Mouse (Mus musculus) midbrain, embryonic 12.5 days (tissue): ENCODE measurements at regions not wholly inside any gene's neighbourhood (a gene's known extent, or its start where the extent isn't known, plus 50 kb on each side); places are given as distances from the start of the nearest gene placed in this dataset.
"Not testable (repeated sequence)": the region's sequence is repeated elsewhere in the genome, so short reads cannot be mapped to it uniquely, and the experiment has no call there.

Experiments used
- ATAC-seq: fragments of 200-750 bp; cut with Nextera tagmentation; 2 replicates; pipeline ENCODE4 v1.8.0; 2017; ENCODE audit warnings: low read depth, moderate TSS enrichment, moderate library complexity; ENCODE audit not compliant: low FRiP score
- H3K27ac ChIP-seq: fragments of 300-500 bp; sonication (generic); replicated peaks from 2 replicates; pipeline ENCODE4 v1.5.1; 2016; ENCODE audit warnings: mild to moderate bottlenecking
- H3K27me3 ChIP-seq: fragments of 300-500 bp; sonication (generic); 2 replicates; pipeline ENCODE4 v1.6.1; 2016; ENCODE audit warnings: mild to moderate bottlenecking
- H3K36me3 ChIP-seq: fragments of 300-500 bp; sonication (generic); 2 replicates; pipeline ENCODE4 v1.6.1; 2016
- H3K4me1 ChIP-seq: fragments of 300-500 bp; sonication (generic); 2 replicates; pipeline ENCODE4 v1.6.1; 2016
- H3K4me2 ChIP-seq: fragments of 300-500 bp; sonication (generic); replicated peaks from 2 replicates; pipeline ENCODE4 v1.6.1; 2016; ENCODE audit warnings: mild to moderate bottlenecking, moderate library complexity
- H3K4me3 ChIP-seq: fragments of 300-500 bp; sonication (generic); 2 replicates; pipeline ENCODE4 v1.5.1; 2016; ENCODE audit warnings: mild to moderate bottlenecking
- H3K9ac ChIP-seq: fragments of 300-500 bp; sonication (generic); replicated peaks from 2 replicates; pipeline ENCODE4 v1.6.1; 2016; ENCODE audit warnings: mild to moderate bottlenecking, moderate library complexity
- H3K9me3 ChIP-seq: fragments of 300-500 bp; sonication (generic); 2 replicates; pipeline ENCODE4 v1.6.1; 2016; ENCODE audit warnings: mild to moderate bottlenecking
- WGBS: fragments of 180-500 bp; shearing (Covaris S2); methylation state at CpG from one replicate; pipeline ENCODE4 v1.1.7; 2016; 5-methylcytosine and 5-hydroxymethylcytosine counted together

GRCm38 (mm10) chr6:64948839-64949238, 93.5 kb upstream of the Smarcad1 start:
- not testable (repeated sequence) for H3K27me3 ChIP-seq, H3K27ac ChIP-seq, H3K4me1 ChIP-seq, H3K9me3 ChIP-seq, H3K9ac ChIP-seq, H3K4me2 ChIP-seq, ATAC-seq, H3K36me3 ChIP-seq, H3K4me3 ChIP-seq
- WGBS = 80% methylated on average over 5 of the region's 5 CpGs

GRCm38 (mm10) chr6:64961608-64962486, 80.5 kb upstream of the Smarcad1 start:
- Histone ChIP-seq H3K27me3 (no peaks in the 10 kb centered on the region), H3K27ac (no peak overlapping the region), H3K4me1 (peaks cover 3% of the 10 kb centered on the region; the same call in 1 of the 2 replicates), H3K9ac (no peak overlapping the region), H3K36me3 (no peaks in the 10 kb centered on the region), H3K9me3 (no peaks in the 10 kb centered on the region), H3K4me3 (no peak overlapping the region), H3K4me2 (peak overlapping the region; percentile 7; the same call in 1 of the 2 replicates)
- WGBS = 58% methylated on average over 16 of the region's 16 CpGs
- ATAC-seq = peak; percentile 55; the same call in 1 of the 2 replicates

- Histone ChIP-seq H3K27me3 (no peaks in the 10 kb centered on the region), H3K4me2 (no peak overlapping the region), H3K9me3 (no peaks in the 10 kb centered on the region), H3K4me3 (no peak overlapping the region), H3K27ac (no peak overlapping the region), H3K4me1 (peaks cover 3% of the 10 kb centered on the region; the same call in 1 of the 2 replicates), H3K9ac (no peak overlapping the region), H3K36me3 (no peaks in the 10 kb centered on the region)
- no peak for ATAC-seq
- WGBS = 59% methylated on average over 5 of the region's 5 CpGs
Observed at GRCm38 (mm10) chr6:64962612-64963011, 79.8 kb upstream of the Smarcad1 start.

- WGBS = 83% methylated on average over 6 of the region's 6 CpGs
- Histone ChIP-seq H3K27me3 (no peaks in the 10 kb centered on the region), H3K4me3 (no peak overlapping the region), H3K9ac (no peak overlapping the region), H3K27ac (no peak overlapping the region), H3K4me2 (no peak overlapping the region), H3K4me1 (peaks cover 3% of the 10 kb centered on the region; the same call in 1 of the 2 replicates), H3K36me3 (no peaks in the 10 kb centered on the region), H3K9me3 (no peaks in the 10 kb centered on the region)
- no peak for ATAC-seq
Observed at GRCm38 (mm10) chr6:64964664-64965063, 77.7 kb upstream of the Smarcad1 start.

DNA sequence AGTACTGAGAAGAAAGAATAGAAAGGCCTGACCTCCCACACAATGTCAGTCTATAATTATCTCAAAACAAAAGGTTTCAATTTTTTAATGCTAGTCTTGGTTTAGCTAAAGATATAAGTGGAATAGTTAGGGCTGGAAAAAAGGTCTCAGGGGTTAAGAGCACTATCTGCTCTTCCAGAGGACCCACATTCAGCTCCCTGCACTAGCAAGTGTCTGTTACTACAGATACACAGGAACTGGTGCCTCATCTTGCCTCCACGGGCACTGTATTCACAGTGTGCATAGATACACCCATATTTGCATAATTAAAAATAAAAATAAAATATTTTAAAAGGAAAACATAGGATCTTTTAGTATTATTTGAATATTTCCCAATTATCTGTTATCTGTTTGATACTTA, 77.2 kb upstream of the Smarcad1 start:
- Histone ChIP-seq H3K9me3 (no peaks in the 10 kb centered on the region), H3K4me1 (peaks cover 3% of the 10 kb centered on the region; the same call in 1 of the 2 replicates), H3K27me3 (no peaks in the 10 kb centered on the region), H3K4me3 (no peak overlapping the region), H3K27ac (no peak overlapping the region), H3K36me3 (no peaks in the 10 kb centered on the region), H3K4me2 (no peak overlapping the region), H3K9ac (no peak overlapping the region)
- WGBS = 82% methylated on average over 1 of the region's 1 CpGs
- no peak for ATAC-seq

DNA sequence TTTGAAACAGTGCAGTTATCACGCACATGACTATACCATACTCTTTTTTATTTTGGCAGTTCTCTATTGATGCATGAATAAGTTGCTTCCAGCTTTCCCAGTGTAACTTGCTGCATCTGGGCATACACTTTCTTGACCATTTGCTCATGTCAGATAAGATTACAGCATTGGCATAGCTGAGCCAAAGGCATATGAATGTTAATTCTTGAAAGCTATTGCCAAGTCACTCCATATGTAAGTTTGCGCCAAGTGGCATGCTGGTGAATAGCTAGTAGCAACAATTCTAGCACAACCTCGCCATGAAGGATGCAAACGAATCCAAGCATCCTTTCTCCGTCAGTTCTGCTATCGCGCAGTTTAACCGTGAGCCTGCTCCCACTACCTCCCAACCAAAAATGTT, 72.2 kb upstream of the Smarcad1 start:
- no peak overlapping the region for H3K4me2 ChIP-seq
- ATAC-seq = no peak
- 87% methylated on average over 8 of the region's 8 CpGs for WGBS
- no peak overlapping the region for H3K9ac ChIP-seq
- H3K27me3 ChIP-seq = no peaks in the 10 kb centered on the region
- H3K4me1 ChIP-seq = no peaks in the 10 kb centered on the region
- H3K36me3 ChIP-seq = no peaks in the 10 kb centered on the region
- H3K4me3 ChIP-seq = no peak overlapping the region
- no peaks in the 10 kb centered on the region for H3K9me3 ChIP-seq
- H3K27ac ChIP-seq = no peak overlapping the region

GRCm38 (mm10) chr6:64973968-64974367, 68.4 kb upstream of the Smarcad1 start:
- ATAC-seq = no peak
- no peak overlapping the region for H3K4me2 ChIP-seq
- no peaks in the 10 kb centered on the region for H3K9me3 ChIP-seq
- no peak overlapping the region for H3K4me3 ChIP-seq
- no peaks in the 10 kb centered on the region for H3K36me3 ChIP-seq
- H3K27ac ChIP-seq = no peak overlapping the region
- H3K4me1 ChIP-seq = no peaks in the 10 kb centered on the region
- no peaks in the 10 kb centered on the region for H3K27me3 ChIP-seq
- no peak overlapping the region for H3K9ac ChIP-seq
- WGBS = 38% methylated on average over 2 of the region's 2 CpGs

GRCm38 (mm10) chr6:64974453-64974852, 67.9 kb upstream of the Smarcad1 start:
- ATAC-seq, H3K9me3 ChIP-seq, H3K27ac ChIP-seq, H3K4me3 ChIP-seq, H3K27me3 ChIP-seq, H3K4me1 ChIP-seq, H3K4me2 ChIP-seq, H3K9ac ChIP-seq, H3K36me3 ChIP-seq: not testable (repeated sequence)
- WGBS = 96% methylated on average over 1 of the region's 1 CpGs

DNA sequence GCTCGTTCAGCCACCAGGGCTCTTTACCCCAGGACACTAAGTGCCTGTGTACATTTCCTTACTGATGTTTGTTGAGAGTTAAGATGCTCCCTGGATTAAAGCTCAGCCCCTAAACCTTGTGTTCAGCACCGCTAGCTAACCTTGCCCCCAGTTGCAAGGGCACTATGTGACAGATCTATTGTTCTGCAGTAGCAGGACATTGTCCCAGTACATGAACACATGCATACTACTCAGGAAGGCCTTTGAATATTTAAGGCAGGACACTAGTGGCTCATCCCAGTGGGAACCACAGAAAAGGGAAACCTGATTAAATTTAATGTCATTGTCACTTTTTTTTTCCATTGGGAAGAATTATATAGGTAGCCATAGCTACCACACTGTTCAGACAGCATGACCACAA, 60.3 kb upstream of the Smarcad1 start:
- WGBS = 15% methylated on average over 2 of the region's 2 CpGs
- H3K9ac ChIP-seq = no peak overlapping the region
- no peaks in the 10 kb centered on the region for H3K4me1 ChIP-seq
- no peak overlapping the region for H3K4me2 ChIP-seq
- H3K9me3 ChIP-seq = no peaks in the 10 kb centered on the region
- H3K36me3 ChIP-seq = no peaks in the 10 kb centered on the region
- no peak overlapping the region for H3K27ac ChIP-seq
- no peak for ATAC-seq
- H3K4me3 ChIP-seq = no peak overlapping the region
- no peaks in the 10 kb centered on the region for H3K27me3 ChIP-seq
